Mouse (Mus musculus) layer of hippocampus, adult 9-11 months (tissue): ENCODE data around the gene Dnajc21.

Source experiments
- DNase-seq: peaks from one replicate; pipeline ENCODE4 v3.0.0; 2022

Dnajc21 gene

GRCm38 (mm10) chr15:10436893-10437292, 33.4 kb downstream of the Dnajc21 start:
- no peak for DNase-seq

GRCm38 (mm10) chr15:10426545-10427266, 43.6 kb downstream of the Dnajc21 start:
- DNase-seq: no peak

GRCm38 (mm10) chr15:10426124-10426523, 44.2 kb downstream of the Dnajc21 start:
- no peak for DNase-seq

DNA sequence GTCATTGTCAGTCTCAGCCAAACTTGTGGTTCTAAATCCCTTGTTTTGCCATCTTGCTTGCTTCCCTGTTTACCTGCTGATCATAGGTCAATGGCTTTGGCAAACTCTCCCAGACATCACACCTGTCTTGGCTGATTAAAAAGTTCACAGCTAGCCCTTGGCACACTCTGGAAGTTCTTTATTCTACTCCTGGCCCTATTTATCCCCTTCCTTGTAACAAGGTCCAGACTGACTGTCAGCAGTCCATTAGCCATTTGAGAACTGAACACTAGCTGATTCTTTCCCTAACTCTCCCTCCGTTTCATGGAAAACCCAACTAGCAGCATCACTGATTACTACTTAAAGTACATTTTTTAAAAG, 48.6 kb downstream of the Dnajc21 start:
- DNase-seq: no peak

GRCm38 (mm10) chr15:10421138-10421784, 49.1 kb downstream of the Dnajc21 start:
- no peak for DNase-seq

DNA sequence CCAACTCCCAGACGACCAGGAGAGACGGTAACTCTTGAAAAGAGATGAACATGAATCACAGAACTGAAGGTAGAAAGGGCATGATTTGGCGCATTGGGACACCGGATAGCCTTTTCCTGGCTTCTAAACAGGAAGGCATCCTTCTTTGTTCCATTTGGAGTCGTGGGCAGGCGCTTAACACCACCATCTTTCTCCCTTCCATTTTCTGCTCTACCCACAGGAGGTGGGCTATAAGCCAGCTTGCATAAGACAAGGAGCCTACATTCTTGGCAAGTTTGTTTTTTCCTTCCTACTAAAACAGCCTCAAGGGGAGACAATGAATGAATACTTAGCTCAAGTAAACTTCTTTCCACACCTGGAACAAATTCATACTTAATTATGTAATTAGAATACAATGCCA, 56.7 kb downstream of the Dnajc21 start:
- no peak for DNase-seq

DNA sequence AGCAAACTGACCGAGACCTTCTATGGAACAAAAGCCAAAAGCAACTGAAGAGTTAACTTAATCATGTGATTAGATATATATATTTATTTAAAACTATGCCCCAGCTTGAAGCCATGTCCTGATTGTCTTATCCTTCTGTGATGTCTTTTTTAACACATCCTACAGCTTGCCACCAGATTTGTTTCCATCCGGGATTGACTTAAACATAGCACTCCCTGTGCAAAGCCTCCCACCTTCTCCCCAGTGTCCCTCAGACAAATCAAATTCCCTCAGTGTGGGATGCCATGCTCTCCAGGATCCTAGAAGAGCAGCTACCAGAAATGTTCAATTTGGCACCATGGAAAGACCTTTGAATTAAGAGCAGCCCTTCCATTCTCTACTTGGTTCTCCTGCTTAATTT, 59.4 kb downstream of the Dnajc21 start:
- DNase-seq: peak; percentile 26

- no peak for DNase-seq
Measured at GRCm38 (mm10) chr15:10409842-10410241, 60.5 kb downstream of the Dnajc21 start.

GRCm38 (mm10) chr15:10400415-10400814, 69.9 kb downstream of the Dnajc21 start:
- no peak for DNase-seq

- DNase-seq: no peak
Measured at GRCm38 (mm10) chr15:10399795-10400194, 70.5 kb downstream of the Dnajc21 start.
